Mouse (Mus musculus): ENCODE results near the gene Arpc1a.

GRCm38 (mm10) chr5:145126580-145126979 lies 43.0 kb downstream of the Arpc1a start:
- no peak for TF ChIP-seq HCFC1 (IDR thresholded peaks at IDR 0.05; ENCODE audit: borderline replicate concordance, insufficient read depth, low read length)
- no peak for TF ChIP-seq CHD2 (IDR thresholded peaks at IDR 0.05; ENCODE audit: low read depth, low read length)
- no peak for TF ChIP-seq MAFK (IDR thresholded peaks at IDR 0.05; ENCODE audit: insufficient read depth, low read depth, low read length)
- TF ChIP-seq ZNF384 (IDR thresholded peaks at IDR 0.05; ENCODE audit: low read depth, low read length), result no peak
- no peak for TF ChIP-seq ZC3H11A (IDR thresholded peaks at IDR 0.05; ENCODE audit: borderline replicate concordance, low read depth, low read length)
